Mouse (Mus musculus): ENCODE results near the gene Keap1. TPM values are rescaled to one million over a fixed set of nuclear protein-coding genes. Genes with fewer than 3 reads are reported as not detected.

The Keap1 gene
- total RNA-seq, 1 experiment = 27.4 TPM

- Histone ChIP-seq H3K4me3 (ENCODE audit: insufficient read depth in 1 of 2, low read depth in 1 of 2, low read length in 2 of 2, poor library complexity in 1 of 2, severe bottlenecking in 1 of 2) (peak overlapping the region; percentile 64 to 83), H3K9ac (ENCODE audit: insufficient read depth, low read depth, low read length, poor library complexity, severe bottlenecking) (peak overlapping the region; percentile 51), H3K9me3 (ENCODE audit: control insufficient read depth, insufficient read depth, low read depth, low read length) (no peaks in the 10 kb centered on the region), H3K27ac (ENCODE audit: insufficient read depth, low read depth, low read length, poor library complexity, severe bottlenecking) (no peak overlapping the region), H3K4me1 (ENCODE audit: control insufficient read depth in 2 of 2, insufficient read depth in 2 of 2, low read length in 2 of 2, poor library complexity in 1 of 2) (peaks cover 2 to 6% of the 10 kb centered on the region in 2 experiments; a peak in 1 of 4 replicates), H3K36me3 (ENCODE audit: control insufficient read depth, insufficient read depth, low read length, poor library complexity, severe bottlenecking) (no peaks in the 10 kb centered on the region)
- no peak for TF ChIP-seq ZC3H11A (IDR thresholded peaks at IDR 0.05; ENCODE audit: borderline replicate concordance, low read depth, low read length)
- no peak for TF ChIP-seq MAFK (IDR thresholded peaks at IDR 0.05; ENCODE audit: insufficient read depth, low read depth, low read length)
- TF ChIP-seq HCFC1 (IDR thresholded peaks at IDR 0.05; ENCODE audit: borderline replicate concordance, insufficient read depth, low read length) = no peak
- no peak for TF ChIP-seq CHD2 (IDR thresholded peaks at IDR 0.05; ENCODE audit: low read depth, low read length)
- no peak for TF ChIP-seq ZNF384 (IDR thresholded peaks at IDR 0.05; ENCODE audit: low read depth, low read length)
- in situ Hi-C loops (cut with MboI; ENCODE audit: low sequenced_read_pairs in 2 of 2, unreplicated experiment in 2 of 2) = no loop called here
- no peak for DNase-seq (ENCODE audit: low read depth, low spot score)
Measured at GRCm38 (mm10) chr9:21243826-21244427, 4.8 kb upstream of the Keap1 start.

- Histone ChIP-seq H3K27ac (ENCODE audit: insufficient read depth, low read depth, low read length, poor library complexity, severe bottlenecking) (no peak overlapping the region), H3K36me3 (ENCODE audit: control insufficient read depth, insufficient read depth, low read length, poor library complexity, severe bottlenecking) (peaks cover 3% of the 10 kb centered on the region; the same call in 1 of the 2 replicates), H3K9me3 (ENCODE audit: control insufficient read depth, insufficient read depth, low read depth, low read length) (no peaks in the 10 kb centered on the region), H3K4me3 (ENCODE audit: insufficient read depth in 1 of 2, low read depth in 1 of 2, low read length in 2 of 2, poor library complexity in 1 of 2, severe bottlenecking in 1 of 2) (no peak overlapping the region), H3K9ac (ENCODE audit: insufficient read depth, low read depth, low read length, poor library complexity, severe bottlenecking) (no peak overlapping the region), H3K4me1 (ENCODE audit: control insufficient read depth in 2 of 2, insufficient read depth in 2 of 2, low read length in 2 of 2, poor library complexity in 1 of 2) (peaks cover 7 to 10% of the 10 kb centered on the region in 2 experiments; a peak in 3 of 4 replicates)
- in situ Hi-C loops (cut with MboI; ENCODE audit: low sequenced_read_pairs in 2 of 2, unreplicated experiment in 2 of 2) = no loop called here
- DNase-seq (ENCODE audit: low read depth, low spot score) = peak; percentile 95
- TF ChIP-seq HCFC1 (IDR thresholded peaks at IDR 0.05; ENCODE audit: borderline replicate concordance, insufficient read depth, low read length) (0 out of 2 replicates have a peak, but pooled peaks have one; percentile 42), ZNF384 (IDR thresholded peaks at IDR 0.05; ENCODE audit: low read depth, low read length) (peak; percentile 41; the same call in 1 of the 2 replicates), CHD2 (IDR thresholded peaks at IDR 0.05; ENCODE audit: low read depth, low read length) (no peak), ZC3H11A (IDR thresholded peaks at IDR 0.05; ENCODE audit: borderline replicate concordance, low read depth, low read length) (no peak), MAFK (IDR thresholded peaks at IDR 0.05; ENCODE audit: insufficient read depth, low read depth, low read length) (peak; percentile 32; the same call in 1 of the 2 replicates)
Measured at GRCm38 (mm10) chr9:21241343-21241742, 2.2 kb upstream of the Keap1 start.

GRCm38 (mm10) chr9:21239465-21239848, 296 bp upstream of the Keap1 start:
- H3K9me3 ChIP-seq (ENCODE audit: control insufficient read depth, insufficient read depth, low read depth, low read length) = no peaks in the 10 kb centered on the region
- H3K9ac ChIP-seq (ENCODE audit: insufficient read depth, low read depth, low read length, poor library complexity, severe bottlenecking) = peak overlapping the region; percentile 91
- H3K36me3 ChIP-seq (ENCODE audit: control insufficient read depth, insufficient read depth, low read length, poor library complexity, severe bottlenecking) = peaks cover 7% of the 10 kb centered on the region; the same call in 1 of the 2 replicates
- TF ChIP-seq ZC3H11A (IDR thresholded peaks at IDR 0.05; ENCODE audit: borderline replicate concordance, low read depth, low read length) = no peak
- no peak for TF ChIP-seq HCFC1 (IDR thresholded peaks at IDR 0.05; ENCODE audit: borderline replicate concordance, insufficient read depth, low read length)
- no peak for TF ChIP-seq ZNF384 (IDR thresholded peaks at IDR 0.05; ENCODE audit: low read depth, low read length)
- TF ChIP-seq CHD2 (IDR thresholded peaks at IDR 0.05; ENCODE audit: low read depth, low read length) = no peak
- no peak for TF ChIP-seq MAFK (IDR thresholded peaks at IDR 0.05; ENCODE audit: insufficient read depth, low read depth, low read length)
- peaks cover 7 to 11% of the 10 kb centered on the region in 2 experiments; a peak in 3 of 4 replicates for H3K4me1 ChIP-seq (ENCODE audit: control insufficient read depth in 2 of 2, insufficient read depth in 2 of 2, low read length in 2 of 2, poor library complexity in 1 of 2)
- H3K27ac ChIP-seq (ENCODE audit: insufficient read depth, low read depth, low read length, poor library complexity, severe bottlenecking) = no peak overlapping the region
- no peak for DNase-seq (ENCODE audit: low read depth, low spot score)
- in situ Hi-C loops (cut with MboI; ENCODE audit: low sequenced_read_pairs in 2 of 2, unreplicated experiment in 2 of 2) = no loop called here
- H3K4me3 ChIP-seq (ENCODE audit: insufficient read depth in 1 of 2, low read depth in 1 of 2, low read length in 2 of 2, poor library complexity in 1 of 2, severe bottlenecking in 1 of 2) = peak overlapping the region; percentile 89 to 90

- in situ Hi-C loops (cut with MboI; ENCODE audit: low sequenced_read_pairs in 2 of 2, unreplicated experiment in 2 of 2) = no loop called here
- H3K27ac ChIP-seq (ENCODE audit: insufficient read depth, low read depth, low read length, poor library complexity, severe bottlenecking) = peak overlapping the region; percentile 67
- no peak for TF ChIP-seq ZC3H11A (IDR thresholded peaks at IDR 0.05; ENCODE audit: borderline replicate concordance, low read depth, low read length)
- no peak for TF ChIP-seq ZNF384 (IDR thresholded peaks at IDR 0.05; ENCODE audit: low read depth, low read length)
- TF ChIP-seq HCFC1 (IDR thresholded peaks at IDR 0.05; ENCODE audit: borderline replicate concordance, insufficient read depth, low read length) = no peak
- no peak for TF ChIP-seq CHD2 (IDR thresholded peaks at IDR 0.05; ENCODE audit: low read depth, low read length)
- H3K4me1 ChIP-seq (ENCODE audit: control insufficient read depth in 2 of 2, insufficient read depth in 2 of 2, low read length in 2 of 2, poor library complexity in 1 of 2) = peaks cover 5 to 15% of the 10 kb centered on the region in 2 experiments; a peak in 3 of 4 replicates
- peaks cover 14% of the 10 kb centered on the region; the same call in 1 of the 2 replicates for H3K36me3 ChIP-seq (ENCODE audit: control insufficient read depth, insufficient read depth, low read length, poor library complexity, severe bottlenecking)
- H3K9me3 ChIP-seq (ENCODE audit: control insufficient read depth, insufficient read depth, low read depth, low read length) = no peaks in the 10 kb centered on the region
- DNase-seq (ENCODE audit: low read depth, low spot score) = no peak
- peak overlapping the region; percentile 89 to 90 for H3K4me3 ChIP-seq (ENCODE audit: insufficient read depth in 1 of 2, low read depth in 1 of 2, low read length in 2 of 2, poor library complexity in 1 of 2, severe bottlenecking in 1 of 2)
- H3K9ac ChIP-seq (ENCODE audit: insufficient read depth, low read depth, low read length, poor library complexity, severe bottlenecking) = peak overlapping the region; percentile 91
Measured at GRCm38 (mm10) chr9:21238004-21238732, 993 bp downstream of the Keap1 start.

Measured in ES-E14 (cell line).